Mouse (Mus musculus) stomach, embryonic 16.5 days (tissue): Measurements from ENCODE around the gene Bicra. TPM values are rescaled to one million over a fixed set of nuclear protein-coding genes. Genes with fewer than 3 reads are reported as not detected.

Experiments
- ATAC-seq: fragments of 200-750 bp; cut with Nextera tagmentation; 2 replicates; pipeline ENCODE4 v1.8.0; 2017; ENCODE audit warnings: moderate number of reproducible peaks, moderate TSS enrichment; ENCODE audit not compliant: insufficient read depth, low FRiP score
- H3K27ac ChIP-seq: fragments of 300-500 bp; sonication (generic); 2 replicates; pipeline ENCODE4 v1.5.1; 2014; ENCODE audit warnings: low read length
- H3K27me3 ChIP-seq: fragments of 300-500 bp; sonication (generic); 2 replicates; pipeline ENCODE4 v1.6.1; 2014; ENCODE audit warnings: low read length, control low read depth, mixed read lengths; ENCODE audit not compliant: control insufficient read depth, insufficient read depth
- H3K36me3 ChIP-seq: fragments of 300-500 bp; sonication (generic); 2 replicates; pipeline ENCODE4 v1.6.1; 2014; ENCODE audit warnings: low read length; ENCODE audit not compliant: control insufficient read depth, insufficient read depth
- H3K4me1 ChIP-seq: fragments of 300-500 bp; sonication (generic); 2 replicates; pipeline ENCODE4 v1.6.1; 2014; ENCODE audit warnings: low read length, control low read depth, mixed read lengths; ENCODE audit not compliant: control insufficient read depth, insufficient read depth
- H3K4me2 ChIP-seq: fragments of 300-500 bp; sonication (generic); 2 replicates; pipeline ENCODE4 v1.6.1; 2014; ENCODE audit warnings: low read depth, low read length, mixed read lengths
- H3K4me3 ChIP-seq: fragments of 300-500 bp; sonication (generic); replicated peaks from 2 replicates; pipeline ENCODE4 v1.5.1; 2014; ENCODE audit warnings: mild to moderate bottlenecking, low read length
- H3K9ac ChIP-seq: fragments of 300-500 bp; sonication (generic); 2 replicates; pipeline ENCODE4 v1.6.1; 2014; ENCODE audit warnings: low read length
- H3K9me3 ChIP-seq: fragments of 300-500 bp; sonication (generic); replicated peaks from 2 replicates; pipeline ENCODE4 v1.6.1; 2016; ENCODE audit warnings: low read length, control low read depth; ENCODE audit not compliant: control insufficient read depth
- WGBS: fragments of 180-500 bp; shearing (Covaris S2); extraction: QIAGEN DNeasy Blood & Tissue Kit; methylation state at CpG from one replicate; pipeline ENCODE4 v1.1.7; 2014; 5-methylcytosine and 5-hydroxymethylcytosine counted together
- polyA plus RNA-seq: library from polyadenylated mRNA; unstranded; fragments of >200 nt; fragmentation: Nextera tagmentation; extraction: Ambion mirVana; gene quantifications from 2 replicates; pipeline ENCODE4 v1.2.1, GENCODE M21; 2015

The Bicra gene
- polyA plus RNA-seq, 1 experiment from 2014 or later: 4.5 TPM

GRCm38 (mm10) chr7:15937491-15937890, 110.2 kb downstream of the Bicra start:
- Histone ChIP-seq H3K9me3 (no peaks in the 10 kb centered on the region), H3K36me3 (peaks cover 40% of the 10 kb centered on the region), H3K4me2 (no peak overlapping the region), H3K27me3 (no peaks in the 10 kb centered on the region), H3K9ac (no peak overlapping the region), H3K27ac (no peak overlapping the region), H3K4me1 (no peaks in the 10 kb centered on the region), H3K4me3 (no peak overlapping the region)
- no peak for ATAC-seq
- 85% methylated on average over 5 of the region's 5 CpGs for WGBS

- Histone ChIP-seq H3K4me2 (no peak overlapping the region), H3K9me3 (no peaks in the 10 kb centered on the region), H3K4me1 (no peaks in the 10 kb centered on the region), H3K4me3 (no peak overlapping the region), H3K27me3 (no peaks in the 10 kb centered on the region), H3K27ac (peak overlapping the region; percentile 28), H3K36me3 (peaks cover 17% of the 10 kb centered on the region), H3K9ac (no peak overlapping the region)
- ATAC-seq: peak; percentile 58; the same call in 1 of the 2 replicates
- 56% methylated on average over 16 of the region's 16 CpGs for WGBS
These were observed 114.0 kb downstream of the Bicra start for GRCm38 (mm10) chr7:15933437-15934359.

- Histone ChIP-seq H3K36me3 (0 out of 2 replicates have a peak, but pooled peaks cover under 1% of the 10 kb centered on the region), H3K4me2 (no peak overlapping the region), H3K9me3 (no peaks in the 10 kb centered on the region), H3K27ac (no peak overlapping the region), H3K4me1 (no peaks in the 10 kb centered on the region), H3K27me3 (no peaks in the 10 kb centered on the region), H3K9ac (no peak overlapping the region), H3K4me3 (no peak overlapping the region)
- 59% methylated on average over 3 of the region's 3 CpGs for WGBS
- no peak for ATAC-seq
These were observed 116.1 kb downstream of the Bicra start for GRCm38 (mm10) chr7:15931635-15932034.

- no peak for ATAC-seq
- no peak overlapping the region for H3K9ac ChIP-seq
- no peak overlapping the region for H3K4me2 ChIP-seq
- H3K27ac ChIP-seq: no peak overlapping the region
- 67% methylated on average over 2 of the region's 2 CpGs for WGBS
- H3K9me3 ChIP-seq: no peaks in the 10 kb centered on the region
- H3K27me3 ChIP-seq: no peaks in the 10 kb centered on the region
- no peaks in the 10 kb centered on the region for H3K4me1 ChIP-seq
- no peaks in the 10 kb centered on the region for H3K36me3 ChIP-seq
- no peak overlapping the region for H3K4me3 ChIP-seq
These were observed 117.2 kb downstream of the Bicra start for GRCm38 (mm10) chr7:15930543-15930942.

- H3K36me3 ChIP-seq: no peaks in the 10 kb centered on the region
- ATAC-seq: peak; percentile 45; the same call in 1 of the 2 replicates
- no peaks in the 10 kb centered on the region for H3K4me1 ChIP-seq
- H3K27ac ChIP-seq: no peak overlapping the region
- H3K9ac ChIP-seq: no peak overlapping the region
- no peak overlapping the region for H3K4me2 ChIP-seq
- 28% methylated on average over 4 of the region's 4 CpGs for WGBS
- H3K9me3 ChIP-seq: no peaks in the 10 kb centered on the region
- H3K4me3 ChIP-seq: no peak overlapping the region
- H3K27me3 ChIP-seq: no peaks in the 10 kb centered on the region
These were observed 117.8 kb downstream of the Bicra start for GRCm38 (mm10) chr7:15929910-15930309.

- peak within 1 kb of the TSS; percentile 87 for H3K9ac ChIP-seq
- H3K4me3 ChIP-seq: peak within 1 kb of the TSS; percentile 89
- H3K36me3 ChIP-seq: peaks cover 9% of the 10 kb centered on the region; the same call in 1 of the 2 replicates
- ATAC-seq: peak; percentile 95
- H3K9me3 ChIP-seq: no peaks in the 10 kb centered on the region
- peak within 1 kb of the TSS; percentile 82 for H3K4me2 ChIP-seq
- no peaks in the 10 kb centered on the region for H3K27me3 ChIP-seq
- H3K4me1 ChIP-seq: peaks cover 12% of the 10 kb centered on the region
- 0% methylated on average over 33 of the region's 33 CpGs for WGBS
- H3K27ac ChIP-seq: peak within 1 kb of the TSS; percentile 72
These were observed 125.4 kb downstream of the Bicra start, which contains the start of gene Selenow for GRCm38 (mm10) chr7:15922220-15922773. Gene Selenow, minus strand, starts transcription at chr7:15922402.

GRCm38 (mm10) chr7:15921796-15922195, 125.9 kb downstream of the Bicra start:
- Histone ChIP-seq H3K9me3 (no peaks in the 10 kb centered on the region), H3K27me3 (no peaks in the 10 kb centered on the region), H3K27ac (peak overlapping the region; percentile 72), H3K9ac (peak overlapping the region; percentile 87), H3K4me1 (peaks cover 12% of the 10 kb centered on the region), H3K4me3 (peak overlapping the region; percentile 89), H3K4me2 (peak overlapping the region; percentile 82), H3K36me3 (peaks cover 14% of the 10 kb centered on the region; the same call in 1 of the 2 replicates)
- ATAC-seq: peak; percentile 25
- 0% methylated on average over 10 of the region's 10 CpGs for WGBS
